Comparison of ENCODE assay signal across 14 mouse cellular contexts in genomic region chr4:70391760-70392372, GRCm38 (mm10). TPM values are rescaled to one million over a fixed set of nuclear protein-coding genes. Genes with fewer than 3 reads are reported as not detected.
A peak's percentile ranks its signal among the peaks of the same experiment; 100 is the strongest.
DNase-seq lines count a peak whose midpoint lies in the region; ATAC-seq and TF ChIP-seq lines count a peak whose summit lies in the region.
"Had no signal": no experiment of that assay in that cellular context is flagged by ENCODE, and none has a peak within 500 bp of the region (broad histone marks: within the 10 kb centered on the region; RNA-seq: fewer than 3 reads in every experiment).

No protein-coding gene starts in this region.

- H3K9me3 ChIP-seq in lung, embryonic 14.5 days (ENCODE audit: low read depth, low read length), result no peaks in the 10 kb centered on the region
- H3K9me3 ChIP-seq in stomach, embryonic 16.5 days (replicated peaks; ENCODE audit: control insufficient read depth, low read length), result no peaks in the 10 kb centered on the region
- H3K9me3 ChIP-seq: megakaryocyte, embryonic 14.5 days; neural tube, embryonic 12.5 days had no signal

- intact Hi-C loops in heart, postnatal 36 days (cut with DNase I), result no loop called here

- H3K36me3 ChIP-seq in lung, embryonic 14.5 days (ENCODE audit: insufficient read depth), result peaks cover 2% of the 10 kb centered on the region; the same call in 1 of the 2 replicates
- H3K36me3 ChIP-seq in stomach, embryonic 16.5 days (ENCODE audit: control insufficient read depth, insufficient read depth, low read length), result no peaks in the 10 kb centered on the region

- H3K4me3 ChIP-seq in lung, embryonic 14.5 days (ENCODE audit: low read depth, low read length), result no peak overlapping the region
- no peak overlapping the region for H3K4me3 ChIP-seq in lung, adult 2 months (replicated peaks; ENCODE audit: extremely low read depth, low read depth, low read length)
- H3K4me3 ChIP-seq in stomach, embryonic 16.5 days (replicated peaks; ENCODE audit: low read length), result no peak overlapping the region
- H3K4me3 ChIP-seq: erythroblast, embryonic 14.5 days; megakaryocyte, embryonic 14.5 days; neural tube, embryonic 12.5 days had no signal

- WGBS in lung, embryonic 14.5 days, result 66% methylated on average over 11 of the region's 11 CpGs
- WGBS in lung, adult 2 months, result 73% methylated on average over 11 of the region's 11 CpGs
- WGBS in stomach, embryonic 16.5 days, result 49% methylated on average over 11 of the region's 11 CpGs

- H3K27ac ChIP-seq in lung, embryonic 14.5 days (ENCODE audit: low read depth), result no peak overlapping the region; the same call in 1 of the 2 replicates
- peak overlapping the region; percentile 62 for H3K27ac ChIP-seq in stomach, embryonic 16.5 days (ENCODE audit: low read length)
- H3K27ac ChIP-seq: neural tube, embryonic 12.5 days had no signal

- peak; percentile 86 for ATAC-seq in frontal cortex, adult (ENCODE audit: low TSS enrichment)
- peak; percentile 76 for ATAC-seq in lung, embryonic 14.5 days (ENCODE audit: insufficient read depth)
- peak; percentile 44; the same call in 1 of the 2 replicates for ATAC-seq in stomach, embryonic 16.5 days (ENCODE audit: insufficient read depth, low FRiP score)

- no peak for DNase-seq in frontal cortex, postnatal 14 days (ENCODE audit: low spot score in 2 of 2)
- peak; percentile 79 for DNase-seq in lung, embryonic 14.5 days
- DNase-seq in lung, adult 2 months, result no peak
- peak; percentile 6 to 24 for DNase-seq in heart, postnatal 36 days
- no peak for DNase-seq in embryo, embryonic 11 days
- DNase-seq in Muller cell, postnatal 12 days (ENCODE audit: inconsistent ontology term), result no peak
- DNase-seq: cerebellum, adult 18-20 months; kidney, postnatal 25 days; spleen, adult 18-20 months had no signal

- no peak for TF ChIP-seq CTCF in lung, embryonic 14.5 days (IDR thresholded peaks at IDR 0.05; ENCODE audit: low read depth)
- no peak for TF ChIP-seq CTCF in lung, adult 2 months (IDR thresholded peaks at IDR 0.05; ENCODE audit: insufficient read depth, low read length)

- no peak for TF ChIP-seq POLR2A in lung, adult 2 months (IDR thresholded peaks at IDR 0.05; ENCODE audit: borderline replicate concordance, extremely low read depth, low read depth, low read length)

- no peaks in the 10 kb centered on the region for H3K4me1 ChIP-seq in lung, embryonic 14.5 days (ENCODE audit: insufficient read depth)
- H3K4me1 ChIP-seq in lung, adult 2 months (ENCODE audit: control insufficient read depth, insufficient read depth, low read length), result peaks cover 3% of the 10 kb centered on the region; the same call in 1 of the 2 replicates
- H3K4me1 ChIP-seq in stomach, embryonic 16.5 days (ENCODE audit: control insufficient read depth, insufficient read depth, low read length), result peaks cover 6% of the 10 kb centered on the region; the same call in 1 of the 2 replicates
- H3K4me1 ChIP-seq: neural tube, embryonic 12.5 days had no signal

- H3K9ac ChIP-seq in lung, embryonic 14.5 days, result no peak overlapping the region
- H3K9ac ChIP-seq in stomach, embryonic 16.5 days (ENCODE audit: low read length), result no peak overlapping the region
- H3K9ac ChIP-seq: neural tube, embryonic 12.5 days had no signal

- H3K27me3 ChIP-seq in lung, embryonic 14.5 days (ENCODE audit: insufficient read depth, low read length), result no peaks in the 10 kb centered on the region
- no peaks in the 10 kb centered on the region for H3K27me3 ChIP-seq in stomach, embryonic 16.5 days (ENCODE audit: control insufficient read depth, insufficient read depth, low read length)
- H3K27me3 ChIP-seq: megakaryocyte, embryonic 14.5 days; neural tube, embryonic 12.5 days had no signal

- no peak overlapping the region for H3K4me2 ChIP-seq in lung, embryonic 14.5 days
- no peak overlapping the region for H3K4me2 ChIP-seq in stomach, embryonic 16.5 days (ENCODE audit: low read depth, low read length)
- H3K4me2 ChIP-seq: neural tube, embryonic 12.5 days had no signal

RNA-seq across cellular contexts. Expression of gene Cdk5rap2, which starts 18.4 kb away (rescaled TPM):
- polyA plus RNA-seq in lung, embryonic 14.5 days (2014; fragmentation: Nextera tagmentation; extraction: Ambion mirVana), result 24.3 and 25.1 TPM in 2 replicates
- polyA plus RNA-seq in lung, adult 2 months (2012; rRNA removed), result 3.0 and 3.3 TPM in 2 replicates
- 1 to 10 TPM; 4.4 to 4.8 TPM for total RNA-seq in heart, postnatal 36 days (2021)
- polyA plus RNA-seq in stomach, embryonic 16.5 days (2015; fragmentation: Nextera tagmentation; extraction: Ambion mirVana), result 13.4 and 14.8 TPM in 2 replicates

Comparison
In these comparisons a context has a peak if more than half of its experiments do, and no peak if none do; other contexts are left out.
1. DNase-seq: peak in lung, embryonic 14.5 days (single experiment) and heart, postnatal 36 days (2 of 2); none in frontal cortex, postnatal 14 days (0 of 2), lung, adult 2 months (single experiment), embryo, embryonic 11 days (single experiment) and Muller cell, postnatal 12 days (single experiment).
2. Peak in every context shown above with its lines, with median percentiles within 50 percentile points of each other: ATAC-seq.